Mouse (Mus musculus) layer of hippocampus, postnatal 36 days (tissue): ENCODE data around the gene Ttc28. TPM values are rescaled to one million over a fixed set of nuclear protein-coding genes. Genes with fewer than 3 reads are reported as not detected.

Experiments
- DNase-seq, 2 experiments: peaks; one replicate each; pipeline ENCODE4 v3.0.0; 2022
- total RNA-seq, 2 experiments: library from RNA; stranded (reverse); gene quantifications; 2 replicates each; pipeline ENCODE4 v1.2.3; 2021

Gene Ttc28
- total RNA-seq, 2 experiments from 2014 or later: 12.7 to 13.0 TPM

- DNase-seq: no peak
Measured at GRCm38 (mm10) chr5:111214890-111215289, 335.3 kb downstream of the Ttc28 start.

- no peak for DNase-seq
Measured at GRCm38 (mm10) chr5:111215722-111216121, 336.1 kb downstream of the Ttc28 start.

DNA sequence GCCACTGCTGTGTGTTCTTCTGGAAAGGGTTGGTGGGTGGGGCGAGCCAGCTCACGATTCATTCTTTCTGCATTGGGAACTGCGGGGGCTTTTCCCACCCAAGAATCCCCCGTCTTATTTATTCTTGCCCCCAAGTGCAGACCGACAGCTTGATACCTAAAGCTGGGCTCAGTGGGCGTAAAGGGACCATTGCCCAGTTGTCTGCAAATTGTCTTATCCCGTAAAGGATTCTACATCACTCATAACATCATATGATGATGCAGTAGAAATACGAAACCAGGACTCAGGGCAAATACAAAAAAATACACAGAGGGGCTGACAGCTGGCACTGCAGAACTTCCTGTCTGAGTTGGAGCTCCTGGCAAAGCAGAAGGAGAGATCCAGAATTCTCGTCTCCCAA lies 336.6 kb downstream of the Ttc28 start:
- no peak for DNase-seq

DNA sequence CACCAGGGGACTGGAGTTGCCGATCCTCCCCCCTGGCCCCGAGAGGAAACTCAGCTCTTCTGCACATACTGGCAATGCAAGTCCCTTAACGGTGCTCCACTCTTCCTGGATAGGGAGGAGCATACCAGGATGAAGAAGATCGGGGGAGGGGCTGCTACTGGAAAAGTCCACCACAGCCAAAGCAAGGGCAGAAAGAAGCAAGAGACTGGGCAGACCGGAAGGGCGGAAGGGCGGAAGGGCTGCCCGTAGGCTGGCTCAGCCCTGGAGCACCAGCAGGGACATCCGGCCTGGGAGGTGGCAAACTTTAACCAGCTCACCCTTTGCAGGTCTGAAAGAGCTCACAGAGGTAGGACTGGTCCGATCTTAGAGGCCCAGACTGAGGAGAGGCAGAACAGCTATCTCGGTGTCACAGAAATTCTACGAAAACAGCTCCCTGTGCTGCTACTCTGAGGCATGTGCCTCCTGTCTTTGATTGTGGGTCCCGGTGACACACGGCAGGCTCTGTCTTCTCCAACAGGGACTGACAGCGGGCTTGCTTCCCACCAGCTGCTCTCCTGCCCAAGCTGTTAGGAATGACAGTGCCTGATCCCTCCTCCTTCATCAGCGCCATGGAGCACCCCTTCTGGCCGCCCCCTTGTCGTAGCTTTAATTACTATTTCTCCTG lies 338.0 kb downstream of the Ttc28 start:
- no peak for DNase-seq

GRCm38 (mm10) chr5:111218111-111218891 lies 338.7 kb downstream of the Ttc28 start:
- no peak for DNase-seq

DNA sequence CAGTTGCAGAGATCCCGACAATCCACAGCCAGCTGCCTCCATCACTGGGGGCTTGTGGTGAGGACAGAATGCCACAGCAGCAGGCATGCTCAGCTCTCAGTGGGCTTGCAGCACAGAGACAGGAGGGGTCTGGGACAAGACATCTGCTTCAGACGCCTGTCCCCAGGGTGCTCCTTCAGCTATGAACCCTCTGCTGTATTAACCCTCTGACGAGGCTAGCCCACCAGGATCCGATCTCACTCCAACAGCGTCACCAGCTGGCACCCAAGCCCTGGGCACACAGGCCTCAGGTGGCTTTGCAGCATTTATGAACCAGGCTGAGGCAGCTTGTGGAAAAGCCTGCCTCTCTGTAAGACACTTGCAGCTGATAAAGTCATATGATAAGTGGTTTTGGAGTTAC lies 339.4 kb downstream of the Ttc28 start:
- no peak for DNase-seq

DNA sequence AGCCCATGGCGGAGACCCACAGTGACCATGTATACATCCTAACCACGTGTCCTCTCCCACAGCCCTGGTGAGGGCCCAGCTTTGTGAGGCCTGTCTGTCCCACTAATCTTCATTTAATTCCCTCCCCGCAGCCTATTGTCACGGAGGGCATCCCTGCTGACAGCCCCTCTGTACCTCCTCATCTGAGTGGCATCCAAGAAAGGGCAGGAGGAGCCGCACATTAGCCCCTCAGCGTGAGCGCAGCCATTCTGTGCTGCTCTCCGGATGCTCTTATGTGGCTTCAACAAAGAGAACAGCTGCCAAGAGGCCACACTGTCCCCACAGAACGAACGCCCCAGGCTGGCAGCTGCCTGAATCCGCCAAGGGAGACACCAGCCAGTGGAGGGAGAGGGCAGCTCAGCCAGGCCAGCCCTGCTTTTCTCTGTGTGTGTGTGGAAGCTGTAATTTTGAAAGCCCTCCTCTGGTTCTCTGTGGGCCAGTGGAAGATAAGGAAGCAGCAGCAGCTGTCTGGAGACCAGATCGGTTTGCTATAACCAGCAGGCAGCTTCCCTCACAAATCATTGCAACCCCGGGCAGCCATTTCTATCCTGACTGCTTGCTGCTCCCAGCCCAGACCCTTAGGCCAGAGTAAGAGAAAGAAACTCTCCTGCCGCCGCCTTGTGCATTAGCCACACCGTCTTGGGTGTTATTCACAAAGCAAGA lies 341.2 kb downstream of the Ttc28 start:
- no peak for DNase-seq

DNA sequence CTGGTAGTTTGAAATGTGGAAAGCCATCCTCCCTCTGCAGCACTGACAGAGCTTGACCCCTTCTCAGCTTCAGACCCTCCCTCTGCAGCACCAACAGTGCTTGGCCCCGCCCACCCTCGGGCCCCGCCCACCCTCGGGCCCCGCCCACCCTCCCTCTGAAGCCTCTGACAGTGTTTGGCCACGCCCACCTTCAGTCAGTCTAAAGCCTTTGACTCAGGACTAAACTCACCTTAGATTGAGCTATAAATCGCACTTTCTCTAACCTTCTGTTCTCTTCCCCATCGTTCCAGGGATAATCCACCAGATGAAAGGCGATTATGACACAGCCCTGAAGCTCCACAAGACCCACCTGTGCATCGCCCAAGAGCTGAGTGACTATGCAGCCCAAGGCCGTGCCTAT lies 343.2 kb downstream of the Ttc28 start:
- no peak for DNase-seq

- no peak for DNase-seq
Measured at GRCm38 (mm10) chr5:111225306-111225705, 345.7 kb downstream of the Ttc28 start.

DNA sequence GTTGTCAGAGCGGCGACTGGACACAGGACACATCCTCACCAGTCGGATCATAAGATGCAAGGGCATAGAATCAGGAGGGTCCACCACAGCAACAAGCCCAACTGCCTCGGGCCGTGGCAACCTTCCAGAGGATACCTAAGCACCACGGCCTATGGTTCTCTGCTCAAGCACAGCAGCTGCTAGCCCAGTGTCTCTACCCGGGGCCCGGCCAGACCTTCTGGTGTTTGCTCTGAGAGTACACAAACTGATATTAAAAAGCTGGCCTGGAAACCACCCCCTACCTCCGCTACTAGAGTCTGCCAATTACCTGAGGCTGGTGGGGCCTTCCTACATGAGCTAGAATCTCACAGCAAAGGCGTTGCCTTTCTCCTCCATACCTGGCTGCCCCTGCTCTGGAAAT lies 346.9 kb downstream of the Ttc28 start:
- no peak for DNase-seq

DNA sequence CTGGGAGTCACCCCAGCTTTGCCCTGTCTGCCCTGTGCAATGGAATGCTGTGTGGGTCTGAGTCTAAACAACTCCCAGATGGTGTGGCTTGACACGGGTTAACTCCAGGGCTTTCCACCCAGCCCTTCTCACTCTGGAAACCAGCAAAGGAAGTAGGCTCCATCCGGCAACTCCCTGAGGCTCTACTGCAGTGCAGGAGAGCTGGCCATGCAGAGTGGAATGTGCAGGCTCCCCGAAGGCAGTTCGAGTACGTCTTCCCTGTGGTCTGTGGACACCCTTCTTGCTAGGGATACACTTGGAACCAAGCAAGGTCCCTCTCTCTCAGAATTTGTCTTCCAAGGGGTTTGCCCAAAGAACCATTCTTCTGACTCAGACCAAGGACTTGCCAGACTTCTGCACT lies 348.2 kb downstream of the Ttc28 start:
- DNase-seq: no peak

DNA sequence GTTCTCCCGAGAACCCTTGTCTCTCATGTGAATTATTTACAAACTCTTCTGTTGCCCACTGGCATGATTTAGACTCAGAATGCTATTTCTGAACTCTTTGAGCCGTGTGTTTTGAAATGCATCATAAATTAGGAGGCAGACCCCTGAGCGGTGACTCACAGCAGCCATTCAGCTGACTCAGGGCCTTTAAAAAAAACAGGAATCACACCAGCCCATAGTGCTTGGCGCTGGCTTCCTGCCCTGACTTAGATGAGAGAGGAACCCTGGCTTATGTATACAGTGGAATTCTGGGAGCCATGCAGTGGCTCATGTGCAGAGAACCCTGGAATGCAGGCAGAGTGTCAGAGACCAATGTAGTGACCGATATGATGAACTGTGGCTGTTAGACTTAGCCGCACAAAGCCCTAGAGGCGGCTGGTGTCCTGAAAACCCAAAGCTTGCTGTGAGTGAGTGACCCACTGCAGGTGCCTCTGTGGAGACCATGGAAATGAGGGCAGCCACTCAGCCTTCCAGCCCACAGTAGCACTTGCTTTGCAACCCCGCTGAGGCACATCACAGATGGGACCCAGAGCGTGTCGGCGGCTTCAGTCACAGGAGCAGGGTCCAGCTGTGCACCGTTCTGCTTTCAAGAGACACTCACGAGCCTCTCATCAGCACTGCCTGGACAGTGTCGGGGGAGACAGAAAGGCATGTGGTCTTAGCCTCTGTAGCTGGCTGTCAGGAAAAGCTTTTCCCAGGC lies 348.9 kb downstream of the Ttc28 start:
- no peak for DNase-seq

- no peak for DNase-seq
Measured at GRCm38 (mm10) chr5:111229041-111229394, 349.4 kb downstream of the Ttc28 start.

GRCm38 (mm10) chr5:111229671-111230070 lies 350.1 kb downstream of the Ttc28 start:
- no peak for DNase-seq

DNA sequence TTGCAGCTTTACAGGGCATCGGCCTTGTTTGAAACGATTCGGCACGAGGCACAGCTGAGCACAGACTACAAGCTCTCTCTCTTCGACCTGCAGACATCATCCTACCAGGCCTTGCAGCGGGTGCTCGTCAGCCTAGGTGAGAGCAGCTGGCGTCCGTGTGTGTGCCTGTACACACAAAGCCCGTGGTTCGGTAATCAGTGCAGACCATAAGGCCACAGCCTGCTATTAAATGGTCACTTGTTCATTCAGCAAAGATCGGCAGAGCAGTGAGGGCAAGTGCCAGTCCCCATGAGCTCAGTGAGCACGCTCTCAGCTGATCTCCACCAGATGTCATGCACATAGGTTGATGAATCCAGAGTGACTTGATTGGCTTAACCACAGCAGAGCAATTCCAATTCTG lies 351.4 kb downstream of the Ttc28 start:
- no peak for DNase-seq

DNA sequence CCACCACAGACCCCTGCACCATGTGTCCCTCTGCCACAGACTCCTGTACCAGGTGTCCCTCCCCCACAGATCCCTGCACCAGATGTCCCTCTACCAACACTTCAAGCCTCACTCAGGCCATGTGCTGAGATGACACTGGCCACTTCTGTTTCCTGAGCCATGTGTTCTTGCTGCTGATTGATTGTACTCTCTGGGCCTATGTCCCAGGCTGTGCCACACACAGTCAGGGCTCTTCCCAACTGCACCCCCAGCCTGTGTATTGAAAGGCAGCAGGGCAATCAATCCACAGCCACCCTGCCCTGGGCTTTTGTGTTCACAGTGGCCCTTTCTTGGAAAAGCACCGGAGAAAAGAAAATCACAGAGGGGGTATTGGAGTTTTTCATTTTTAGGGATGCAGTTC lies 352.2 kb downstream of the Ttc28 start:
- no peak for DNase-seq

DNA sequence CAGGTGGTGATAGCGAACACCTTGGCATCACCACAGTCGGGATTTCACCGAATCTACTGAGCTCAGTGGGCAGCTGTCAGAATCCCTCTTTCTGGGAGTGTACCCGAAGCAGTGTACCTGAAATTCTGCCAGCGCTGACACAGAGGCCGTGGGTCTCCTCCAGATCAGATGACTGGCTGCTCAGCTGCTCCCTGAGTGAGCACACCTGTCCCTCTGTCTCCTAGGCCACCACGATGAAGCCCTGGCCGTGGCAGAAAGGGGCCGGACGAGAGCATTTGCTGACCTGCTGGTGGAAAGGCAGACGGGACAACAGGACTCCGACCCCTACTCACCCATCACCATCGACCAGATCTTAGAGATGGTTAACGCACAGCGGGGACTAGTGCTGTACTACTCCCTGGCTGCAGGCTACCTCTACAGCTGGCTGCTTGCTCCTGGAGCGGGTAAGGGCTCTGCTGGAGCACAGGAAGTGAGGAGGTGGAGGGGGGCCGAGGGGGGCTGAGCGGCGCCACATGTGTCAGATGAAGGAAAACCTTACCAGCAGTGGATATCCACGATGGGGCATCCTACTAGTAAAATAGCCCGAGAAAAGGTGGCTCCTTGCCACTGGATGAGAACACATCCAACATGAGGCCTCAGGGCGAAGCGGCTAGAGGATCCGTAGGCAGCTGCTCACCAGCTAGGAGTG lies 353.6 kb downstream of the Ttc28 start:
- DNase-seq: no peak

DNA sequence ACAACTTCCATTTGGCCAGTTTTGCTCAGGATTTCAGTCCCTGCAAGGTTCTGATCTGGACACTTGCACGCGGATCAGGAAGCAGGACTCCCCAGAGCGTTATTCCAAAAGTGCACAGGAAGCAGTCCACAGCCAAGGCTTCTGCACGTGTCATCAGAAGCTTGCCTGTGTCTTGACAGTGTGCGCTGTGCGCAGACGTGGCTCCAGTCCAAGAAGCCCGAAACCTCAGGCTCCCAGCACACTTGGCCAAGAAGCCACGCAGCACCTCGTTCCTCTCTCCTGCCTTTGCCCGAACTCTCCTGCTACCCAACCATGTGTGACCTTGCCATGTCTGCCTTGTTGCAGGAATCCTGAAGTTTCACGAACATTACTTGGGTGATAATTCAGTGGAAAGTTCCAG lies 355.5 kb downstream of the Ttc28 start:
- no peak for DNase-seq

DNA sequence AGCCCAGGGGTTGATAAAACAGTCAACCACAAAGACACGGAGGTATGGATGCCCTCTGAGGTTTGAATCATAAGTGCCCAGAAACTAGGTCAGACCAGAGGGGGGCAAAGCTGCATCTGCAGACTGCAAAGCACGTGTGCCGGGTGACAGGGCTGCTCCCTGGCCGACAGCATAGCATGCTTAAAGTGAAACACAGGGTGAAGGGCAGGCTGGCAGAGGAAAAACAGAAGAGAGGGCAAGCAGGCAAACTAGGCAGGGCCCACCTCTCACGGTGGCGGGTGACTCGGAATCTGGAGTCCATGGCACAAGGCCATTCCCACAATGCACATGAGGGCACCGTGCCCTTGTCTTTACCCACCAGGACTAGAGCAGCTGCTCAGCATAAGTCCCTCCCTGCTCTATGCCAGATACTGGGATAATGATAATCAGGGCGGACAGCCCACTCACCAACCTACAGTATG lies 357.6 kb downstream of the Ttc28 start:
- DNase-seq: no peak

DNA sequence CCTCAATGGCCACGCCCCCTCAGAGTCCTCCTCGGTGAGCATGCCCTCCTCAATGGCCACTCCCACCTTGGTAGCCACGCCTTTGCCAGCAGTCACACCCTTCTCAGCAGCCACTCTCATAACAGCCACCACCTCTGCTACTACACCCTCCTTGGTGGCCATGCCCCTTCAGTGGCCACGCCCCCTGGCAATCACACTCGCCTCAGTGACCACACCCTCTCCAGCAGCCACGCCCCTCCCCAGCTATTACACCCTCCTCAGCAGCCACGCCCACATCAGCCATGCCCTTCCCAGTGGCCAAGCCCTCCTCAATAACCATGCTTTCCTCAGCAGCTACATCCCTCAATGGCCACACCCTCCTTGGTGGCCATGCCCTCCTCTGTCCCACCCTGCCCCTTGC lies 359.6 kb downstream of the Ttc28 start:
- DNase-seq: no peak

GRCm38 (mm10) chr5:111243447-111244040 lies 363.9 kb downstream of the Ttc28 start:
- DNase-seq: no peak

- DNase-seq: no peak
Measured at GRCm38 (mm10) chr5:111244061-111244460, 364.5 kb downstream of the Ttc28 start.
